Mouse (Mus musculus) stomach, embryonic 14.5 days (tissue): ENCODE results near the gene Itgb2l. TPM values are rescaled to one million over a fixed set of nuclear protein-coding genes. Genes with fewer than 3 reads are reported as not detected.

Source experiments
- ATAC-seq: fragments of 200-750 bp; cut with Nextera tagmentation; 2 replicates; pipeline ENCODE4 v1.8.0; 2017; ENCODE audit warnings: low read depth, moderate TSS enrichment; ENCODE audit not compliant: insufficient number of reproducible peaks, insufficient read depth, low FRiP score
- H3K27ac ChIP-seq: fragments of 300-500 bp; sonication (generic); 2 replicates; pipeline ENCODE4 v1.5.1; 2014; ENCODE audit warnings: mild to moderate bottlenecking, low read length, moderate library complexity, mixed read lengths
- H3K27me3 ChIP-seq: fragments of 300-500 bp; sonication (generic); 2 replicates; pipeline ENCODE4 v1.6.1; 2014; ENCODE audit warnings: low read length, control low read depth, mixed read lengths; ENCODE audit not compliant: control insufficient read depth, insufficient read depth
- H3K36me3 ChIP-seq: fragments of 300-500 bp; sonication (generic); 2 replicates; pipeline ENCODE4 v1.6.1; 2014; ENCODE audit warnings: mild to moderate bottlenecking, control low read depth, low read length, moderate library complexity, mixed read lengths; ENCODE audit not compliant: control insufficient read depth, insufficient read depth
- H3K4me1 ChIP-seq: fragments of 300-500 bp; sonication (generic); 2 replicates; pipeline ENCODE4 v1.6.1; 2014; ENCODE audit warnings: low read length, control low read depth, mixed read lengths; ENCODE audit not compliant: control insufficient read depth, insufficient read depth
- H3K4me2 ChIP-seq: fragments of 300-500 bp; sonication (generic); replicated peaks from 2 replicates; pipeline ENCODE4 v1.6.1; 2014; ENCODE audit warnings: low read depth, low read length, control low read depth
- H3K4me3 ChIP-seq: fragments of 300-500 bp; sonication (generic); 2 replicates; pipeline ENCODE4 v1.5.1; 2014; ENCODE audit warnings: low read depth, low read length, control low read depth
- H3K9ac ChIP-seq: fragments of 300-500 bp; sonication (generic); replicated peaks from 2 replicates; pipeline ENCODE4 v1.6.1; 2014; ENCODE audit warnings: low read depth, mild to moderate bottlenecking, control low read depth, low read length, moderate library complexity, mixed read lengths
- H3K9me3 ChIP-seq: fragments of 300-500 bp; sonication (generic); 2 replicates; pipeline ENCODE4 v1.6.1; 2016; ENCODE audit warnings: low read depth, low read length, control low read depth; ENCODE audit not compliant: control insufficient read depth
- WGBS: fragments of 180-500 bp; shearing (Covaris S2); extraction: QIAGEN DNeasy Blood & Tissue Kit; methylation state at CpG from one replicate; pipeline ENCODE4 v1.1.7; 2014; 5-methylcytosine and 5-hydroxymethylcytosine counted together
- polyA plus RNA-seq: library from polyadenylated mRNA; unstranded; fragments of >200 nt; fragmentation: Nextera tagmentation; extraction: Ambion mirVana; gene quantifications from 2 replicates; pipeline ENCODE4 v1.2.1, GENCODE M21; 2014

The Itgb2l gene
- 0.52 and 0.90 TPM in 2 replicates for polyA plus RNA-seq

DNA sequence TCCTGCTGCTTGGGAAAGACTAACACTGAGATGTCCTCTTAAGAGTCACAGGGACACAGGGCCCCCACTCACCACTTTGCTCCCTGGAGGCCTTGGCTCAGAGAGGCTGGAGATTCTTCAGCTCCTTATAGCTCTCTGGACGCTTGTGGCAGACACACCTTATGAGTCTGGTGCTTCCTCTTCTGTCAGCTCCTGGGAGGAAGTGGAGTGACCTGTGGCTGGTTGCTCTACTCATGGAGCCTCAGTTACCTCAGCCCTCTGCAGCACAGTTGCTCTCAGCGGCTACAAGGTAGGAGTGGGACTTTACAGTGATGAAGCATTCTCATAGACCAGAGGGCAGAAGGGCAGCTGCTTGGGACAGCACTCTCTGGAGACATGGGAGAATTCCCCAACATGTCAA lies at the start of gene Itgb2l:
Gene Itgb2l (minus strand): TSS at position 152 of the 400 bp plus-strand sequence.
- H3K4me3 ChIP-seq, result no peak within 1 kb of the TSS
- no peak within 1 kb of the TSS for H3K9ac ChIP-seq
- no peaks in the 10 kb centered on the region for H3K27me3 ChIP-seq
- H3K27ac ChIP-seq, result no peak within 1 kb of the TSS
- H3K36me3 ChIP-seq, result no peaks in the 10 kb centered on the region
- H3K9me3 ChIP-seq, result no peaks in the 10 kb centered on the region
- ATAC-seq, result no peak
- WGBS, result 75% methylated on average over 2 of the region's 2 CpGs
- no peaks in the 10 kb centered on the region for H3K4me1 ChIP-seq
- no peak within 1 kb of the TSS for H3K4me2 ChIP-seq

- Histone ChIP-seq H3K27ac (no peak overlapping the region), H3K27me3 (no peaks in the 10 kb centered on the region), H3K9me3 (no peaks in the 10 kb centered on the region), H3K4me2 (no peak overlapping the region), H3K4me3 (no peak overlapping the region), H3K9ac (no peak overlapping the region), H3K36me3 (no peaks in the 10 kb centered on the region), H3K4me1 (no peaks in the 10 kb centered on the region)
- ATAC-seq, result no peak
- 85% methylated on average over 3 of the region's 3 CpGs for WGBS
Measured at GRCm38 (mm10) chr16:96491530-96491929, 48.1 kb upstream of the Itgb2l start.

DNA sequence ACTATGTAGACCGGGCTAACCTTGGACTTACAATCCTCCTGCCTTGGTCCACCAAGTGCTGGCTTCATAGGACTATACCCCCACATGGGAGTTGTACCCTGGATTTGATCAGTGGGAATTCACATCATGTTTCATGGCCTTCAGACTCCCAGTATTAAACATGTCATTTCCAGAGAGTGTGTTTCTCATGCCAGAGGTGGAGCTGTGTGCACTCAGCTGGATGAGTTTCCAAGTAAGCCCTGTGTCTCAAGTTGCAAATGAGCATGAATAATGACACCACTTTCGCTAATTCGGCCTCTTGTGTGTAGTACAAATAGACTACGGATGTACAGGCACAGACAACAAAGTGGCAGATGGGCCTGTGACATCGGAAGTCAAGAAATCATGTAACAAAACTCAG lies 44.6 kb upstream of the Itgb2l start:
- H3K9me3 ChIP-seq, result no peaks in the 10 kb centered on the region
- H3K36me3 ChIP-seq, result no peaks in the 10 kb centered on the region
- H3K4me2 ChIP-seq, result no peak overlapping the region
- 76% methylated on average over 5 of the region's 5 CpGs for WGBS
- H3K27ac ChIP-seq, result no peak overlapping the region
- no peaks in the 10 kb centered on the region for H3K27me3 ChIP-seq
- no peak overlapping the region for H3K4me3 ChIP-seq
- no peak overlapping the region for H3K9ac ChIP-seq
- ATAC-seq, result no peak
- H3K4me1 ChIP-seq, result no peaks in the 10 kb centered on the region

DNA sequence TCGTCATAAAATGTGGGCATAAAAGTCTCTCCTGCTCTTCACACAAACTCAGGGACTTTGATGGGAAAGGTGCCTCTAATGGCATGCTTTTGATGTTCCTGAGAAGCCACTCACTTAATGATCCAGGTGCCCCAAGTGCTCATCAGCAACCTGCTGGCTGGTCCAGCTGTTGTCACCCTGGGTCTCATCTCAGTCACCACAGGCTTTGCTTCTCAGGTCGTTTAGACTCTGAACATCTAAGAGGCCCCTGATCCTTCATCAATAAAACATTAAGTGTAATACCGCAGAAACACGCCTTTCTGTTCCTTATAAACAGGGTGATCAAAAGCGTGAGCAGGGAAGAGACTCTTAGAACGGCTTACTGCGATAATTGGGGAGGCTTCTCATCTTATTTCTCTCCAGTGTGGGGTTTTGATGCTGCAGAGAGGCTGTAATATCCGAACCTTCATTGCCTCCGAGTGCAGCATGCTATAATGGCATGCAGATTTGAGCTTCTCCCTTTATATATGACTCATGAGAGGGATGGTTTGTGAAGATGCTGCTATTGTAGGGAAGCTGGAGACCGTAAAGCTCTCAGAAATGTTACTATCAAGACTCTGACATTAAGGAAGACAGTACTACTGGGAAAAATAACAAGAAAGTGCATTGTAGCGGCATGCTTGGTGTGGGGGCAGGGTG lies 43.7 kb upstream of the Itgb2l start:
- H3K9me3 ChIP-seq, result no peaks in the 10 kb centered on the region
- H3K27me3 ChIP-seq, result no peaks in the 10 kb centered on the region
- H3K36me3 ChIP-seq, result no peaks in the 10 kb centered on the region
- ATAC-seq, result no peak
- no peak overlapping the region for H3K4me3 ChIP-seq
- H3K4me2 ChIP-seq, result no peak overlapping the region
- WGBS, result 78% methylated on average over 11 of the region's 11 CpGs
- H3K4me1 ChIP-seq, result no peaks in the 10 kb centered on the region
- no peak overlapping the region for H3K9ac ChIP-seq
- no peak overlapping the region for H3K27ac ChIP-seq

- no peak for ATAC-seq
Measured at GRCm38 (mm10) chr16:96481791-96482190, 38.4 kb upstream of the Itgb2l start.

GRCm38 (mm10) chr16:96474185-96474584 lies 30.8 kb upstream of the Itgb2l start:
- WGBS, result 68% methylated on average over 3 of the region's 3 CpGs
- H3K4me3 ChIP-seq, result no peak overlapping the region
- no peak overlapping the region for H3K9ac ChIP-seq
- peaks cover 7% of the 10 kb centered on the region for H3K4me1 ChIP-seq
- no peaks in the 10 kb centered on the region for H3K27me3 ChIP-seq
- no peaks in the 10 kb centered on the region for H3K36me3 ChIP-seq
- no peaks in the 10 kb centered on the region for H3K9me3 ChIP-seq
- H3K4me2 ChIP-seq, result no peak overlapping the region
- no peak for ATAC-seq
- no peak overlapping the region for H3K27ac ChIP-seq

More at GRCm38 (mm10) chr16:96481791-96482190, 38.4 kb upstream of the Itgb2l start:
- 86% methylated on average over 4 of the region's 4 CpGs for WGBS
- no peak overlapping the region for H3K4me2 ChIP-seq
- H3K36me3 ChIP-seq, result no peaks in the 10 kb centered on the region
- no peak overlapping the region for H3K4me3 ChIP-seq
- H3K9me3 ChIP-seq, result no peaks in the 10 kb centered on the region
- no peaks in the 10 kb centered on the region for H3K27me3 ChIP-seq
- H3K27ac ChIP-seq, result no peak overlapping the region
- no peak overlapping the region for H3K9ac ChIP-seq
- H3K4me1 ChIP-seq, result no peaks in the 10 kb centered on the region

- Histone ChIP-seq H3K4me3 (no peak overlapping the region), H3K9ac (no peak overlapping the region), H3K36me3 (no peaks in the 10 kb centered on the region), H3K27ac (no peak overlapping the region; the same call in 1 of the 2 replicates), H3K9me3 (no peaks in the 10 kb centered on the region), H3K4me1 (peaks cover 7% of the 10 kb centered on the region), H3K4me2 (peak overlapping the region; percentile 0; the same call in 1 of the 2 replicates), H3K27me3 (no peaks in the 10 kb centered on the region)
- ATAC-seq, result peak; percentile 51; the same call in 1 of the 2 replicates
- 13% methylated on average over 7 of the region's 7 CpGs for WGBS
Measured at GRCm38 (mm10) chr16:96472816-96473215, 29.4 kb upstream of the Itgb2l start.

DNA sequence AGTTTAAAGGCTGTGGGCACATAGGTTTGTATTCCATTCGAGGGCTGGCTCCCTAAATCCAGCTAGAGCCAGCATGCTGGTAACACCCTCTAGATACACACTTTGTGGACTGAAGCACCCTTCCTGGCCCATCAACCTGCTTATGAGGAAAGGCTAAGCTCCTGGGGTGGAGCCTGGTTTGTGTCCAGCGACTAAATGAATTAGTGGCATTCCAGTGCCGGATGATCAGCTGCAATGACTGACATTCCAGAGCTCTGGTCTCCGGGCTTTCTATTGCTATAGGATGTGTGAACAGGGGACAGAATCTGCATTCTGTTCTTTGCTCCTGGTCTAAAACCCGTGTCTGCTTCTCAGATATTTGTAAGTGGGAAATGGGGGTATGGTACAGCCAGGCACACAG lies 28.9 kb upstream of the Itgb2l start:
- Histone ChIP-seq H3K4me2 (peak overlapping the region; percentile 0; the same call in 1 of the 2 replicates), H3K9me3 (no peaks in the 10 kb centered on the region), H3K27me3 (no peaks in the 10 kb centered on the region), H3K4me3 (no peak overlapping the region), H3K4me1 (peaks cover 7% of the 10 kb centered on the region), H3K27ac (no peak overlapping the region; the same call in 1 of the 2 replicates), H3K9ac (no peak overlapping the region), H3K36me3 (no peaks in the 10 kb centered on the region)
- 10% methylated on average over 5 of the region's 5 CpGs for WGBS
- ATAC-seq, result no peak

DNA sequence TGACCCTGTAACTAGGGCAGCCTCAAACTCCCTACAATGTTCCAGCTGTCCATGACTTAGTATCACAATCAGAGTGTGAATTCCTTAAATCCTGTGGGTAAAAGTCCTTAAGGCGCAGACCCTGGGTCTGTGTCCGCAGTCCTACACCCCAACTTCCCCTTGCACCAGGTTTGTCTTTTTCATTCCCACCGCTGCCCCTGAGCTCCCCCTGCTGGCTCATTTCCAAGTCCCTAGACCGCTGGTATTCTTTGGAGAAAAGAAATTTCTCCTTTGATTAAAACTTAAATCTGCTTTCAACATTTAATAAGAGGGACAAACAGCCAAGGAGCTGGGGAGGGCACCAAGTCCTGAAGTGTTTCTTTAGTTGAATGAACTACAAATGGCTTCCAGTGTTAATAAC lies 26.2 kb upstream of the Itgb2l start:
- Histone ChIP-seq H3K36me3 (no peaks in the 10 kb centered on the region), H3K27me3 (no peaks in the 10 kb centered on the region), H3K9me3 (no peaks in the 10 kb centered on the region), H3K9ac (no peak overlapping the region), H3K27ac (no peak overlapping the region), H3K4me3 (no peak overlapping the region), H3K4me1 (peaks cover 7% of the 10 kb centered on the region), H3K4me2 (no peak overlapping the region)
- no peak for ATAC-seq
- 37% methylated on average over 4 of the region's 4 CpGs for WGBS
